Mouse (Mus musculus): ENCODE results near the gene Txnrd2.

Txnrd2 gene

DNA sequence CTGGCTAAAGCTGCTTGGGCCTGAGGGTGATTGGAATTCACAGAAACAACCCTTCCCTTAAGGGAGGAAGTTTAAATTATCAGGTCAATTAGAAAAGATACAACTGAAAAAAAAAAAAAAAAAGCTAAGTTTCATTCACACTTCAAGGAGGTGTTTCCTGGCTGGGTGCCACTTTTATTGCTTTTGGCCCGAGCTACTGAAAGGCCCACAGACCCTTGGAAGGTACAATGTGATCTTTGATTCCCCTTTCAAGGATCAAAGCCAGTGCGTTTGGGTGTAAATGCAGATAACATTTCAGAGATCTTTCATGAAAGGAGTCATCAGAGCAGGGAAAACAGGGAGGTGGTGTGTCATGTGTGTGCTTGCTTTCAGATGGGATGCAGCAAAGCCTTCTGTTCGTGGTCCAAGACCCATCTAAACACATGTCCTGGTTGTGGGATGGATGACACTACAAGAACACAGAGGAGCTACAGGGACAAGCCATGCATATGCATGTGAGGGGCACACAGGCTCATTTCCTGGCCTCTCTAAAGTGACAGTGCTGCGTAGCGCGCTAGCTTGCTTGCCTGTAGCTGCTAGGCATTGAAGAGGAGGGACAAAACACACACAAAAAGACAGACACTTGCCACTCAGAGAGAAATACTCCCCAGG, 71.8 kb downstream of the Txnrd2 start:
- peak; percentile 34 for DNase-seq

DNA sequence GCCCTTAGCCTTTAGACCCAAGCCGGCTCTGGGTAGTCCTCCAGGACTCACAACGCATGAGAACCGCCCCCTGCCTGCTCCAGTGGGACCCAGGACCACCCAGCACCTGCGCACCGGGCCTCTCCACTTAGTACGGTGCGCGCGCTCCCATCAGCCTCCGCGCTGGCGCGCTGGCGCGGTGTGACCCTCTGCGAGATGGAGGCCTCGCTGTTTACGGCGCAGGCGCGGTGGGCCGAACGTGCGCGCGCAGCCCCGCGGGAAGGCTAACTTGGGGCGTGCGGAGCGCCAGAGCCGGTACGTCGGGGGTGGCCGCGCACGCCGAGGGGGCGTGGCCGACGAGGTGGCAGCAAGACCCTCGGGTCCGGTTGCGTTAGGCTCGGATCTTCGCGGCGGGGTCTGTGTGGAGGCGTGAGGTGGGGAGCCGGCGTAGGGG, 72.4 kb downstream of the Txnrd2 start, which contains the start of the genes Gnb1l and Rtl10:
TSS of gene Gnb1l (plus strand) at position 156 of the 433 bp plus-strand sequence.
TSS of gene Rtl10 (plus strand) at position 344 of the 433 bp plus-strand sequence.
- peak; percentile 96 for DNase-seq

DNA sequence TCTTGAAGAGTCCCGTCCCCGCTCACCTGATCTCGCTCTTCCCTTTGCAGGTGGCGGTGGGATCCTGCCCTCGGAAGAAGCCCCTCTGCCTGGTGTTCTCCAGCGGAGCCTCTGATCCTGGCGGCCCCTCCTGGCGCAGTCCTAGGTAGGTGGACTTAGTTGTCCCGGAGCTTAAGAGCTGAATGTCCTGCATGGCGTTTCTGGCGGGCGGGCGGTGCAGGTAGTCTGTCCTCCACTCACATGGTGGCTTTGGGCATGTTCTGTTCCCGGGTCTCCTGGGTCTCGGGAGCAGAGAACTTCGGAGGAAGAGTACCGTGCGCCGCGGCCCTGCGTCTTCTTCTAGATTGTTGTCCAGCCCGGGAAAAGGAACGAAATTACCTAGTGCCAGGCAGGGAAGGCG, 72.8 kb downstream of the Txnrd2 start:
- no peak for DNase-seq

DNA sequence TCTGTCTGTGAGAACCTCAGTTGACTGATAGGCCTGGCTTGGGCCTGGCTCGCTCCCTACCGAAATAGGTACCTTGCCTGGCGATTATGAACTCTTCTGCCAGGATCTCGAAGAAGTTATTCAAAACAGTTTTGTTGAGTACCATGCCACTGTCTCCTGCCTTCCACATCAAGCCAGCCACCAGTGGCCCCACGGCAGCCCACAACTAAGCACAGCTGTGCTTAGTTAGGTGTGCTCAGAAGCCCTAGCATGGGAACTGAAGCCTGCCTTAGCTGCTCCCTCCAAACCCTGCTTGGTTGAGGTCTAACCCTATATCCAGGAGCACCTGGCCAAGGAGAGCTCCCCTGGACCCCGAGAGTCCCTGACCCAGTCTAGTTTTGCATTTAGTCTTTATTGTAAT, 75.3 kb downstream of the Txnrd2 start:
- no peak for DNase-seq

DNA sequence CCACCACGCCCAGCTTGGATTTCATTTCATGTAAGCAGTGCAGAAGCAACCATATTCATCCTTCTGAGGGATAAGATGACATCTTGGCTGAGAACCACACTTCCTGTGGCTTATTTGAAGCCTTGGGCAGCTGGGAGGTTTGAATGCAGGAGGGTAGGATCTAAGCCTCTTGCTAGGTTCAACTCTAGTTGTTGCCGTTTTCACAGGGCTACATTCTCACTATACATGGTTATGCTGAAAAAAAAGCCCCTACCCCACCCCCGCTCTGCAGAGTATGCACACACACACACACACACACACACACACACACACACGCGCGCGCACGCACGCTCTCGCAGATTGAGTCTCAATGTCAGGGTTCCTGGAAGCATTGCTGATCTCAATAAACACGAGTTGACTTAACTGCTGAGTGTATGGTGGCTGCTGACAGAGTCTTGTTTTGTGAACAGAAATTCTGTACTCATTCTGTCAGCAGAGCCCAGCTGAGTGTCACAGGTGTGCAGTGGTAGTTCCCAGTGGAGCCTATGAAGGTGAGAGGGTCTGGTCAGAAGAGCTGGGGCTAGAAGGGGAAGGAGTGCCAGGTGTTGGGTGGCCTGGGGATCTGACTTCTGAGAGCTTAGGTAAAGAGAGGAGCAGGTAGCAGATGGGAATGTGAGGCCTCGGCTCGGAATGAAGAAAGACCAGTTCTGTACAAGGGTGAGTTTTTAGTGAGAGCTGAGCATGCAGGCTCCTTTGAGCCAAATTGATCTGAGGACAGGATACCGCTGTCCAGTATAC, 77.6 kb downstream of the Txnrd2 start:
- no peak for DNase-seq

DNA sequence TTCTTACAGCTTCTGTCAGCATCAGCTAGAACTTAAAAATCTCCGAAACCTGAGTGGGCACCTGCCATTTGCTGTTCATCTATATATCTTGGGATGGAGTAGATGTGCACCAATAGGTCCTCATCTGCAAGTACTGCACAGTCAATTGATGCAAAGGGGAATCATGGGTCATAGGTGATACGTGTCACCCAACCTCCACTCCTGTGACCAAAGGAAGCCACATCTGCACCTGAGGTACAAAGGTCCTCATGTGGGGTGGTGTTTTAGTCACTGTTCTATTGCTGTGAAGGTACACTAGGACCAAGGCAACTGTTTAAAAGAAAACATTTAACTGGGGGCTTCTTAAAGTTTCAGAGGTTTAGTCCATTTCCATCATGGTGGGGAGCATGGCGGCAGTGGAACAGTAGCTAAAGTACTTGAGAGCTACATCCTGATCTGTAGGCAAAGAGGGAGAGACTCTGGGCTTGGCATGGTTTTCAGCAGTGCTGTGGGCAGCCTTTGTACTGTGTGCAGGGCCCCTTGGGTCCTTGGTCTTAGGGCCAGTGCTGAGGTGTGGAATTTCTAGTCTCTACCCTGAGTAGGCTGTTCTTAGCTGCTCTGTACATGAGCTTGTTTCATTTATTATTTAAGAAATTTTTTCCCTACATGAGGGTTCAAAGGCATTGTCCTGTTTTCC, 80.5 kb downstream of the Txnrd2 start:
- DNase-seq, result no peak

DNA sequence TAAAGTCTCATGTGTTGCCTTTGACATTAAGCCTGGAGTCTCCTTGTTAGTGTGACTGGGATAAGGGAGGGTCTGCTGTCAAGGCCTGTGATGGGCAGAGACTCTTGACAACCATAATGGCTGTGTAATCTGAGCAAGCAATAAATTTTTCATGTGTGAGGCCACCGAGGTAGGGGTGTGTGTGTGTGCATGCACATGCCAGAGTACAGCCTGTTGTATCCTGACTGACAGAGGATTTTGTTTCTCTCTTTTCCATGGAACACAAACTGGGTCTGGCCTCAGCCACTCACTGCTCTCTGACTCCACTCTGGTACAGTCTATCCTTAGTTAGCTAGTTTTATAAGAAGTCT, 81.0 kb downstream of the Txnrd2 start:
- DNase-seq, result no peak

DNA sequence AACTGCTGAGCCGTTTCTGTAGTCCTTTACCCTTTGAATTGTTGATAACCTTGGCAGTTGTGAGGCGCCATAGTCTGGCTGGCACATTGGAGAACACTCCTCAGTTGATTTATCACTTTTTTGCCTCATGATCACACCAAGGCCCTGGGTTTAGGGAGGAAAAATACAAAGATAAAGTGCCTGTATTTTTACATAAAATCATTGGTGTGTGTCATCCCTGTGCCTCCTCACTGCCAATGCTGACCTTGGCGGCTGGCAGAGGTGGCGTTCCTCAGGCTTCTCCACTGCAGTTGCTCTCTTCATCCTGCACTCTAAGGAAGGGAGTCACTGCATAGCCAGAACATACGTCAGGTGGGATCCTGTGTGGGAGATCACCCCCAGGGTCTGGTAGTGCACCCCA, 85.6 kb downstream of the Txnrd2 start:
- DNase-seq, result no peak

DNA sequence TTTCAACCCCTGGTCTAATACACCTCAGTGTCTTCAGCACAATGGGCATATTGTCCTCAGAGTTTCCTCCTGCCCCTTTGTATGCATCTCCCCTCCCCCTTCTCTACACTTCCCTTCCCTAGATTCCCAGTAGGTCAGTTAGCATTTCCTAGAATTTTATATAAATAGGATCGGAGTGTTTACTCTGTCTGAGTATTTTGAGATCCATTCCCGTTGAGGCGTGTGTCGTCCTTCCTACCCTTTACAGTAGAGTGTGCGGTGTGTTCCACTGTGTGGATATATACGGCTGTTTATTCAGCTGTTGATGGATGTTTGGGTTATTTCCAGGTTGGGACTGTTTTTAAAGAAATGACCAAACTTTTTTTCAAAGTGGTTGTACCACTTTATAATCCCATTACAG, 87.3 kb downstream of the Txnrd2 start:
- DNase-seq, result no peak

DNA sequence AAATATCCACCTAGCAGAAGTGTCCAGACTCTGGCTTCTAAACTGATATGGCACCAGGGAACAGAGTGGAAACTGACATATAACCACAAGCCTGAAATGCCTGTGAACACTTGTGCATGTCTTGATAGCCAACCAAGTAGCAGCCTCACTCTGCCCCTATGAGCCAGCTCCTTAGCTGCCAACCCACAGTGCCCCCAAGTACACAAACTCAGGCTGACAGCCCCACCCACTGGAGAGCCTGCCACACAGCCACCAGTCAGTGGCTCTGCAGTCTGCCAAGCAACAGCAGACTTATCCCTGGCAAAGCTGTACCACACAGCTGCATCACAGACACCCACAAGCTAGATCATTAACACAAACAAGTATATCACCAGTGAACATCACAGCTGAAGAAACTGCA, 91.9 kb downstream of the Txnrd2 start:
- DNase-seq, result peak; percentile 40

DNA sequence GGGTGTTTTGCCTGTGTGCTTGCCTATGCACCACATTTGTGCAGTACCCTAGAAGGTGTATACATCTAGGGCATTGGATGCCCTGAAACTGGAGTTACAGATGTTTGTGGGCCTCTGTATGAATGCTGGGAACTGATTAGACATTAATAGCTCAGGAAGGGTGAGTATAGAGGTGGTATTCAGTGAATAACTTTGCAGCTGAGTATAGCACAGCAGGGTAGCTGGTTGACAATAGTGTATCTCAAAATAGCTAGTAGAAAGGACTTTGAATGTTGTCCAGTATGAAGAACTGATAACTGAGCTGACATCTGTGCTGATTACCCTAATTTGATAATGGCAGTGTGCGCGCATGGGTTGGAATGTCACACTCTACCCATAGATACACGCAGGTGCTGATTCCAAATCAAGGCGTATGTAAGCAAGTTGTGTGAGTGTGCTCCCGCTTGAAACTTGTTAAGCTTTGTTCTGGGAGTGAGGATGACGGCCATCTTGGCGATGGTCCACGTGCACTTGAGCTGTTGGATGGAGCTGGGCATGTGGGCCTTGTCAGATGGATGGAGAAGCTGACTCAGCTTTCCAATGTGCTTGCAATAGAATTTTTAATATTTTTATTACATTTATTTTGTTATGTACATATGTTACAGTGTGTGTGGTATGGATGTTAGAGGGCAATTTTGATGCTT, 97.5 kb downstream of the Txnrd2 start:
- DNase-seq, result no peak

DNA sequence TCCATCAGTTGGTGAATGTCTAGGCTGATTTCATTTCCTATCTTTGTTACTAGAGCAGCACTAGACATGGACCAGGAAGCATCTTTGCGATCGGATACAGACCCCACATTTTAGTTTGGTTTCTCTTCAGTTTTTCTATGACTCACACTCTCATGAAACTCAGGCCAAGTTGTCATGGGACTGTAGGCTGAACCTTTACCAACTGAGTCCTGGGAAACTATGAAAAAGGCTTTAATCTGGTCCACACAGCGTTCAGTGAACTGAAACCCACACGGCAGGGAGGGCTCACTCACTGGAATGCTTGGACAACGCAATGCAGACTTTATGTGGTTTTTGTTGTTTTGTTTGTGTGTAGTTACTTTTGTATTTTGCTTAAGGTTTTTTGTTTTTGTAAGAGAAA, 102.5 kb downstream of the Txnrd2 start:
- no peak for DNase-seq
